Mouse (Mus musculus): ENCODE results near the gene Abcb5. TPM values are rescaled to one million over a fixed set of nuclear protein-coding genes. Genes with fewer than 3 reads are reported as not detected.

Gene Abcb5
- polyA plus RNA-seq, 1 experiment: not detected

DNA sequence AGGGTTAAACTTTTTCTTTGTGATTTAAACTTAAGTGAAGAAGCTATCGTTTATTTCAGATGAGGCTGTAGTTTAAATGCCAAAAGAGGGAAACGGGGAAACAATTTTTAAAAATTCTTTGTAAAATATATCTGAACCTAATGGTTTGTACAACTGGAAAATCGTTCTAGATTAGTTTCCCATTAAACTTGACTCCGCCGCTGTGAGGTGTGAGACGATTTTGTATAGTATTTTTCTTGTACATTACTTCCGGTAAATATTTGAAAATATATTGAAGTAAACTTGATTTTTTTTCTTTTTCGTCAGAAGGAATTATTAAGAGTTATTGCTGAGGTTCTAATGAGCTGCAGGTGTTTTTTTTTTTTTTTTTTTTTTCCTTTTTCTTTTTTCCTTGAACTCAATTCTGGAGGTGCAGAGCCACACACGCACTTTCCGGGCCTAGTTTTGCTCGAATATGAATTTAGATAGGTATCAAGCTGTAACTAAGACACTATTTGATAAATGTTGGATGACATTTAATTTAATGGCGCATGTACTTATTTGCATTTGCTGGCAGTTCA lies 115.3 kb downstream of the Abcb5 start:
- TF ChIP-seq GATA1 (IDR thresholded peaks at IDR 0.05; ENCODE audit: low read length): no peak

DNA sequence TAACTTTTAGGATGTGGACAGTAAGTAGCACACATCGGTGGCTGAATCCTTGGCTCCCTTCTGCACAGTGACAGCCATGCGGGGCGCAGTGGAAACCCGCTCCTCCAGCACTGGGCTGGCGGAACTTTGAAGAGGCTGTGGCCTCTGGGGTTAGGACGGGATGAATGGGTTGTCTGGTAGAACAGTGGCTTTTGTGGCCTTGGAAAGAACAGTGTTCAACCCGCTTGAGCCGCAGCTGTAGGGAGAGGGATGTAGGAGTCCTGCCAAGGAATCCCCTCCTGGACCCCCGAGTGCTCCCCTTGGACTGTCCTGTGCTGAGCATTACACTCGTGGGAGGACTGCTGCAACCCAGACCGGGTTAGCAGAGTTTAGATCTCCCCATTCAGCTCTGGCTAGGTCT lies 116.2 kb downstream of the Abcb5 start:
- TF ChIP-seq GATA1 (IDR thresholded peaks at IDR 0.05; ENCODE audit: low read length): no peak

DNA sequence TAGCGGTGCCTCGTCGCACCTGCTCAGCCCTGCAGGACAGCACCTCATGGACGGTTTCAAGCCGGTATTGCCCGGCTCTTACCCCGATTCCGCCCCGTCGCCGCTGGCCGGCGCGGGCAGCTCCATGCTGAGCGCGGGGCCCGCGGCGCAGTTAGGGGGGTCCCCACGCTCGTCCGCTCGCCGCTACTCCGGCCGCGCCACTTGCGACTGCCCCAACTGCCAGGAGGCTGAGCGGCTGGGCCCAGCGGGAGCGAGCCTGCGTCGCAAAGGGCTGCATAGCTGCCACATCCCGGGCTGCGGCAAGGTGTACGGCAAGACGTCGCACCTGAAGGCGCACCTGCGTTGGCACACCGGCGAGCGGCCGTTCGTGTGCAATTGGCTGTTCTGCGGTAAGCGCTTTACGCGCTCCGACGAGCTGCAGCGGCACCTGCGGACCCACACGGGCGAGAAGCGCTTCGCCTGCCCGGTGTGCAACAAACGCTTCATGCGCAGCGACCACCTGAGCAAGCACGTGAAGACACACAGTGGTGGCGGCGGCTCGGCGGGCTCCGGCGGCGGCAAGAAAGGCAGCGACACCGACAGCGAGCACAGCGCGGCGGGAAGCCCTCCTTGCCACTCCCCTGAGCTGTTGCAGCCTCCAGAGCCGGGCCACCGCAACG lies 116.9 kb downstream of the Abcb5 start:
- TF ChIP-seq GATA1 (IDR thresholded peaks at IDR 0.05; ENCODE audit: low read length): no peak

- TF ChIP-seq GATA1 (IDR thresholded peaks at IDR 0.05; ENCODE audit: low read length): no peak
Measured at GRCm38 (mm10) chr12:118848496-118849202, 117.6 kb downstream of the Abcb5 start.

DNA sequence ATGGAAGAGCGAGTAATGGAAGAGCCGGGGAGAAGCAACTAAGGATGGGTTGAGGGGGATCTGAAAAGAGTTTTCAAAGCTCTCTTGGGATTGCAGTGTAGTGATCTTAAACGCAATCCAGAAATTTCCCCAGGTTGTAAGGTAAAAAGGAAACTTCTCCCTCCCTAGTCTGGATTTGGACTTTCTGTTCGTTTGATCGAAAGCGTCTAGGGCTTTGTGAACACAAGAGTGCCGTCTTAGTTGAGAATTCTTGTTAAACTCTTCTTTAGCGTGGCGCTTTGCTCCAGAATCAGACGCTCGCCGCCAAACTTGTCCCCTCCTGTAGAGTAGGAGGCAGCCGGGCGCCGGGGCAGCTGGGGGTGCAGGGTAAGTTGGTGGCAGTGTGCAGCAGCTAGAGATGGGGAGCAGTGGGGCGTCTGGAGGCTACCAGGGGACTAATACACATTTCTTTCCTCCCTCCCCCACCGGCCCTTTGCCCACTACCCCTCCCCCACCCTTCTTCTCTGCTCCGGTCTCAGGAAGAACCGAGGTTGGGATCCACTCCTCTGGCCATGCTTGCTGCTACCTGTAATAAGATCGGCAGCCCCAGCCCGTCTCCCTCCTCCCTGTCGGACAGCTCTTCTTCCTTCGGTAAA lies 118.2 kb downstream of the Abcb5 start:
- TF ChIP-seq GATA1 (IDR thresholded peaks at IDR 0.05; ENCODE audit: low read length): no peak

GRCm38 (mm10) chr12:118847381-118847780 lies 118.8 kb downstream of the Abcb5 start:
- TF ChIP-seq GATA1 (IDR thresholded peaks at IDR 0.05; ENCODE audit: low read length): no peak

- no peak for TF ChIP-seq GATA1 (IDR thresholded peaks at IDR 0.05; ENCODE audit: low read length)
Measured at GRCm38 (mm10) chr12:118846649-118847321, 119.4 kb downstream of the Abcb5 start.

DNA sequence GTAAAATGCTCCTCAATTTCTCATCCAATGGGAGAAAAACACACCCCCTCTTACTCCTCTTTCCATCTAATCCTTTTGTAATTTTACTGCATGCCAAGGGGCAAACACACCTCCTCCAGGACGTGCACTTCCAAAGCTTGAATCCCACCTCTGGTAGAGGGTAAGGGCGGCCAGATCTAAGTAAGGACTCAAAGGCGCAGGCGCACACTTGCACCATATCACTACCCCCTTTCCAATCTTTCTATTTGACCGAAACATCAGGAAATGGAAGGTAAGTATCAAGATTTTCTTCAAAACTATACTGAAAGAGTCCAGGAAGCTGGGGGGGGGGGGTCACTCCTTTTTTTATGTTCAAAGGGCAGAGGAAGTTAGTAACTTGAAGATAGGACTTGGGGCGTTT lies 120.0 kb downstream of the Abcb5 start, which contains the start of gene Sp8:
Gene Sp8, plus strand, starts transcription at position 109 of the 400 bp plus-strand sequence.
- TF ChIP-seq GATA1 (IDR thresholded peaks at IDR 0.05; ENCODE audit: low read length): no peak

DNA sequence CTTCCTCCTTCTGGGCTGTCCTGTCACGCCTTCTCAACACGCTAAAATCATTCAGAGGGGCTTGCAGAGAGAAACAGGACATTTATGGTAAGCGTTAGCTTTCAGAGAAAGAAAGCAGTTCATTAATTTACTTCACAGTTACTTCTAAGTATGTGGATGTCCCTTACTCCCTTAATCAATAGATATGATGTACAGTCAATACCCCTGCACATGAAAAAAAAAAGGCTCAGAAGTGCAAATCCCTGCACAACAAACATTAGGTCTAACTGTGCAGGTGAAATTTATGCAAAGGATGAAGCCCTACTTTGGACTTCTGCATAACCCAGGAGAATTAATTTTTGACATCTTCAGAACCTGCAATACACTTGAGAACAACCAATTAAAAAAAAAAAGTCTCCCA lies 120.9 kb downstream of the Abcb5 start:
- no peak for TF ChIP-seq GATA1 (IDR thresholded peaks at IDR 0.05; ENCODE audit: low read length)

- TF ChIP-seq GATA1 (IDR thresholded peaks at IDR 0.05; ENCODE audit: low read length): no peak
Measured at GRCm38 (mm10) chr12:118844841-118845240, 121.4 kb downstream of the Abcb5 start.

- no peak for TF ChIP-seq GATA1 (IDR thresholded peaks at IDR 0.05; ENCODE audit: low read length)
Measured at GRCm38 (mm10) chr12:118844111-118844510, 122.1 kb downstream of the Abcb5 start.

DNA sequence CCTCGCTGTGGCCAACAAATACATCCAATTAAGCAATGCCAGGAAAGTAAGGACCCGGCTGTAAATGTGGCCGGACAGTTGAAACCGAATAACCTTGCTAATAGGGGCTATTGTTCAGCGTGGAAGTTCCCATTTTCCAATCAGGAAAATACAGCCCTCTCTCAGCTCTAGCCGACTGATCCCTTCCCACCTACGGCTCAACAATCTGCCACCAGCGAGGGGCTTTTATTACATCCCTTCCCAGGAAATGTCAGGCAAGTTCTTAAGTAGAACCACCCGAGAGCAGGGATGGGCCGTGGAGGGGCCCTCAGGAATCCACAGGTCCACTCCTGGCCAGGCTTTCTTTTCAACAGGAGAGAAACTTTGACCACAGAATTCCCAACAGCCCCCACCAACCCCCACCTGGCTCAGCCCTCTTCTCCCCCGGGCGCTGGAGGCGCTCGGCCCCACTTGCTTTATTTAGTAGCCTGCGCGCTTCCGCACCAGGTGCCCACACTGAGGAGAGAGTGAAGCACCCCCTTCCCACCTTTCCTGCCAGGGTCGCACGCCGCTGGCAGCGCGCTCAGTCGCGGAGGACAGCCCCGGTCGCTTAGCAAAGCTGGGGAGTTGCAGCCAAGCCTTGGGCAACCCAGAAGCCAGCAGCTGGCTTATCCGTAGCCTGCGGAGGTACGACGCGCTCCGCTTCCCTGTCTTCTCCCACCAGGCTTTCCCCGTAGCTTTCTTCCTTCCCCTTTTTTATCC lies 123.4 kb downstream of the Abcb5 start:
- TF ChIP-seq GATA1 (IDR thresholded peaks at IDR 0.05; ENCODE audit: low read length): no peak

DNA sequence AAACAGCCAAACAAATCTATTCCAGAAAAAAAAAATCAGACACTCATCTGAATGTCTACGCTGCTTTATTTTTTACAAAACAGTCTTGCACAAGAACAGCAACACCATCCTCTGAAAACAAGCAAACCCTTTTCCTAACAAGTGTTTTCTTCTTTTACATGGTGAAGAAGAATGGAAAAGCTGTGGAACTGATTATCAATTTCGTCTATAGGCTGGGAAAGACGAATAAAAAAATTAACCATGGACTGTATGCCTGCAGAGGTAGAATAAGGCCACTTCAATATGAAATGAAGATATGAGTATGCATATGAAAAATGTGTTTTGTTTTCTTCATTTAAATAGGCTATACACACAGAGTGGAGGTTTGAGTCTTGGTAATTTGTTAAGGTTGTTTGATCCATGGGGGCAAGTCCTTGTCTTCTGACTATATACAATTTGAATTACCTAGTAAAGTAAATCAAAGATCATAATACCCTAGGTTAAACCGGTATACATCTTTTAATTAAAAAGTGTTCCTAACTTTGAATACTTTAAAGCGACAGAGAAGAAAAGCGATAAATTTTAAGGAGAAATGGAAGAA lies 124.2 kb downstream of the Abcb5 start:
- no peak for TF ChIP-seq GATA1 (IDR thresholded peaks at IDR 0.05; ENCODE audit: low read length)

DNA sequence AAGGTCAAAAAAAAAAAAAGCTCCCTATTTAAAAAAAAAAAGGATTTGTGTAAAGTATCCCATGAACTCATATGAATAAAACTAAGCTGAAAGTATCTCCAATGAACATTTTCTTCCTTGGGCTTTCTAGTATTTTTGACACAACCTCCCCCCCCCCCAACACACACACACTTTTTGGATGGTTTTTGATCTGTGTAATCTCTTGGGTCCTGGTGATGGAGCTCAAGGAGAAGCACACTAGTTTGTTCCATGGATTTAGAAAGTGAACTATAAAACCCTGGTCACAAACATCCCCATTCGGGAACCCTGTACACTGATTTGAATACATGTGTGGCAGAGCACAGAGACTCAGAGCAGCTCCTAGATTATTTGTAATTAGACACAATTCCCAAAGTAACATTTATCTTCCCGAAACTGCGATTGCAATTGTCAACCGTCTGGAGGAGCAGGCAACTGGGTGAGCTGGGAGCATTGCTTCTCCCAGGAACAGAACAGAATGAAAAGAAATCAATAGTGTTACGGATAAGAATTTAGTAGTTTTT lies 124.8 kb downstream of the Abcb5 start:
- no peak for TF ChIP-seq GATA1 (IDR thresholded peaks at IDR 0.05; ENCODE audit: low read length)

Data from G1E-ER4 (cell line).